Mouse (Mus musculus) thymus, adult 18-20 months (tissue): ENCODE data around the gene Gm340.

Experiments used
- DNase-seq, 2 experiments: peaks; one replicate each; pipeline ENCODE4 v3.0.0; 2022; ENCODE audit warnings: mixed read lengths in 2 of 2

Gene Gm340

GRCm38 (mm10) chr19:41615606-41616224 lies 33.5 kb downstream of the Gm340 start:
- no peak for DNase-seq

GRCm38 (mm10) chr19:41616274-41616673 lies 34.1 kb downstream of the Gm340 start:
- DNase-seq, result no peak

GRCm38 (mm10) chr19:41617102-41617501 lies 34.9 kb downstream of the Gm340 start:
- no peak for DNase-seq

GRCm38 (mm10) chr19:41618153-41618657 lies 36.0 kb downstream of the Gm340 start:
- no peak for DNase-seq

GRCm38 (mm10) chr19:41618771-41619385 lies 36.7 kb downstream of the Gm340 start:
- no peak for DNase-seq

GRCm38 (mm10) chr19:41620366-41621092 lies 38.4 kb downstream of the Gm340 start:
- DNase-seq, result no peak

GRCm38 (mm10) chr19:41628970-41629369 lies 46.8 kb downstream of the Gm340 start:
- DNase-seq, result no peak

- no peak for DNase-seq
Observed at GRCm38 (mm10) chr19:41629532-41629931, 47.4 kb downstream of the Gm340 start.

- DNase-seq, result no peak
Observed at GRCm38 (mm10) chr19:41634099-41634498, 51.9 kb downstream of the Gm340 start.

- no peak for DNase-seq
Observed at GRCm38 (mm10) chr19:41634999-41635398, 52.8 kb downstream of the Gm340 start.
